Mouse (Mus musculus): ENCODE measurements around the gene Abcg4.

Gene Abcg4

GRCm38 (mm10) chr9:44286256-44286850, 2.1 kb downstream of the Abcg4 start:
- CTCF ChIA-PET: interaction anchor here (0.7 kb wide), 1 partner anchor 141 kb away, joined by 8 read pairs; no protein-coding TSS in a partner anchor

GRCm38 (mm10) chr9:44283183-44283582, 5.2 kb downstream of the Abcg4 start:
- CTCF ChIA-PET: interaction anchor here (0.9 kb wide), 1 partner anchor 183 kb away, joined by 10 read pairs; no protein-coding TSS in a partner anchor

DNA sequence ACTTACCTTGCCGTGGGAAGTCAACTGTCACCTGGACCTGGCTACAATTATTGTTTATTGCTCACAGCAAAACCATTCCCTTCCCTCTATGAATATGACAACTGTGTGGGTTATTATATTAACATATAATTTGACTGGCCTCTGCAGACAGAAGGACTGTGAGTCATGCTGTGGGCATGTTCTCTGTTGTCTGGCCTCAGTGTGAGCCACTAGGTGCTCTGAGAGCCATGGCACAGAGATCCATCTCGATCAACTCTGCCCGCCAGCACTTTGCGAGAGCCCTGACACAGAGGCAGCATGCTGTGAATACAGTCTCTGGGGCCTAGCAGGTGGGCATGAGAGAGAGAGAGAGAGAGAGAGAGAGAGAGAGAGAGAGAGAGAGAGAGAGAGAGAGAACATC, 18.4 kb downstream of the Abcg4 start:
- CTCF ChIA-PET: no interaction called here

GRCm38 (mm10) chr9:44269077-44269476, 19.3 kb downstream of the Abcg4 start:
- CTCF ChIA-PET: no interaction called here

DNA sequence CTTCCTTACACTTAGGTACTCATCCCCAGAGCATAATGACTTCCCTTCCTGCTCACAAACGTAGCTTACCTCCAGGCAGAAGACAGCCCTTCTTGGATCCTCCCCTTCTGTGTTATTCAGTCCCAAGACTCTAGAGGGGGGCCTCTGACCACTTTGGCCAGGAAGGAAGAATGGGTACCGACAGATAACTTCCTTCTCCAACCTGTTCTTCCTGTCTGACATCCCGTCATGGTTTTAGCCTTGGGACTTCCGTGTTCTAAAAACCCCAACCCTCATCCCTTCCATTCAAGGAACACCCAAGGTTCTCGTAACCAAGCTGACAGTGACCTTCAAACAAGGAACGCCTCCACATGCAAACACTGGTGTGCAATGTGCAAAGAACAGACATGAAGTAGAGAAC, 20.0 kb downstream of the Abcg4 start, which contains the start of gene Nlrx1:
Gene Nlrx1 (minus strand): TSS at position 168 of the 400 bp plus-strand sequence.
- CTCF ChIA-PET: interaction anchor here (0.5 to 1.0 kb wide), 2 partner anchors 17 to 83 kb away, joined by 3 to 5 read pairs; no protein-coding TSS in a partner anchor

DNA sequence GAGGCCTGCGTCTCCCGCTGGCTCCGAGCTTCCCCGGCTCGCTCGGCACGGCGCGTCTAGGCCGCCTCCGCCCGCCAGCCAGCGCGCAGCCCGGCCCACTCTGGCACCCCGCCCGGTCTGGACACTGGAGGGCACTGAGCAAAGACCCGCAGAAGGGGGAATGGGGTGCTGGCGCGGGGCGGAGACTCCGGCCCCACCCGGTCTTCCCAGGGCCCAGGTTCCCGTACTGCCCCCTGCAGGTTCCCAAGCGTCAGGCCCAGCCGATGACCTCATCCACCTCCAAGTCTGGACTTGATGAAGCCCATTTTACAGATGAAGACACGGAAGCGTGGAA, 20.4 kb downstream of the Abcg4 start:
- CTCF ChIA-PET: interaction anchor here (1.0 kb wide), 1 partner anchor 83 kb away, joined by 3 read pairs; no protein-coding TSS in a partner anchor

GRCm38 (mm10) chr9:44267319-44268026, 20.9 kb downstream of the Abcg4 start:
- CTCF ChIA-PET: interaction anchor here (0.5 to 1.0 kb wide), 2 partner anchors 49 to 83 kb away, joined by 3 to 4 read pairs; no protein-coding TSS in a partner anchor

DNA sequence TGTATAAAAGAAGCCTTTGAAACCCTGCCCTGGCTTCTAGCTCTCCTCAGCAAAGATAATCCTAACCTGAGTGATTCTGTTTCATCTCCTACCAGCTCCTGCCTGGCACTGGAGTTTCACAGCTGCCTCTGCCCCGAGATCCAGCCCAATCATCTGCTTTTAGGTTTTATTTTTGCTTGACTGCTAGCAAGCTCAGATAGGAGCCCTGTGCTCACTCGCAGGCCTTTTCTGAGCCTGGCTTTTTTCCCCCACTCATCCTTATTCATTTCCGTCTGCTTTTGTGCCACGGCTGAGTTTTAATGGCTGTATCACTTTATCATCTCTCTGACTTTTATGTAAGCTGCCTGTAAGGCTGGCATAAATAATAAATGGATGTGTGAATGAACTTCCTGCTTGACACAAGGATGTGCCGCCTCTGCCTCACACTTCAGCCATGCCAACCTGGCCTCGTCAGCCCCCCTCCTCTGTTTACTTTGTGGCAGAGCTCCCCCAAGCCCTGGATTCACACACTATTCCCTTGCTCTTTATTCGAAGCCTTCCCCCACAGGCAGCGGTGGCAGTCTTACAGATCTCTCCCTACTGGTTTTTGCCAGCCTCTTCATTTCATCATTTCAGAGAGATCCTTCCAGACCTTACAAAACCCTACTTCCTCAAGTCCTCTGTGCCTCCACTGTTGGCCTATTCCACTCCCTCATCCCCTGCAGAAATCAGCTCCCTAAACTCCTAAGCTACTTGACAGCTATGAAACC, 21.8 kb downstream of the Abcg4 start:
- CTCF ChIA-PET: no interaction called here

DNA sequence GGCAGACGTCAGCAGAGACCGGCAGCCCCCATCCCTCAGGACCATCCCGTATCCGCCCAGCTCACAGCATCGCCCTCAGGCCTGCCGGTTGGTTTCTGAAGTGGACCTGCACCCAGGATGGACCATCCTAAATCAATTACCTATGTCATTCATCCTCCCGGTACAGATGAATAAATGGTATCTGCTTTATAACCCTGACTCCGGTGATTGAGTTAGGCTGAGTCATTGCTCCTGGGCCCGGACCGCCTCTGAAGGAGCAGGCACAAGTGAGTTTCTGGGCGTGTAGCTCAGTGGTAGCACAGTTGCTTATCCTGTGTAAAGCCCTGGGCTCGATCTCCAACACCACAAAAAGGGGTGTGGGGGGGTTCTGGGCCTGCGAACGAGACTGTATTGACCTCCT, 27.0 kb downstream of the Abcg4 start:
- CTCF ChIA-PET: no interaction called here

DNA sequence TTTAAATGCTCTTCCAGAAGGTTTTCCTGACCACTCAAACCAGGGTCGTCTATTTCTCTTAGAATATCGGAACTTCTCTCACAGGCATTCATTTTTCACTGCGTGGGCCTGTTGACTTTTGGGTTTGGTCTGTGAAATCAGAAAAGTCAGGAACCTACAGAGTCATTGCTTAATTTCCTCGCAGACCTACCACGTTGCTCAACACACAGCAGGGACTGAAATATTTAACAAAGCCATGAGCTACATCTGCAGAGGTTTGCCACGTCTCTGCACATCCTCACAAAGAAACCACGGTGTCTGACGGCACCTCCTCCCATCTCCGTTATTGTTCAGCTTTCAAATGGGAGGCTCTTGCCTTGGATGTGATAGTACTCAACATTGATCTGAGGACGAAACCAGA, 29.4 kb downstream of the Abcg4 start:
- CTCF ChIA-PET: no interaction called here

DNA sequence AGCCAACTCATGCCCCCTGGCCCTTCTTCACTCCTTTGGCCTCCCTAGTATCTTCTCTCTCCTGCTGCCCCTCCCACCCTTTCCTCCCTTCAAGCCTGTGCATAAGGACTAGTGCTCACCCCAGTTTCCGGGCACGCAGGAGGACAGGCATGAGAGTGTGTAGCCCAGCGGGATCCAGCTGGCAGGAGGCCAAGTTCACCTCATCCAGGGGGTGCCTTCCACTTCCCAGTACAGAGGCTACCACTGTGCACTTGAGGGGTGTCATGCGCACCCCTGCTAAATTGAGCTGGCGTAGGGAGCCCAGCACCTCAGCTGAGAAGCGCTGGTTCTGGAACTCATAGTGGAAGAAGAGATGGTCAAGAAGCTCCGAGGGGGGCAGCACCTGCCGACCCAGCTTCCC, 32.2 kb downstream of the Abcg4 start:
- CTCF ChIA-PET: interaction anchor here (0.6 kb wide), 1 partner anchor 1015 kb away, joined by 3 read pairs; no protein-coding TSS in a partner anchor

GRCm38 (mm10) chr9:44255136-44255521, 33.3 kb downstream of the Abcg4 start:
- CTCF ChIA-PET: no interaction called here

GRCm38 (mm10) chr9:44254508-44255135, 33.8 kb downstream of the Abcg4 start:
- CTCF ChIA-PET: no interaction called here

- CTCF ChIA-PET: interaction anchor here (0.6 kb wide), 1 partner anchor 67 kb away, joined by 5 read pairs; no protein-coding TSS in a partner anchor
Measured at GRCm38 (mm10) chr9:44253441-44253840, 35.0 kb downstream of the Abcg4 start.

DNA sequence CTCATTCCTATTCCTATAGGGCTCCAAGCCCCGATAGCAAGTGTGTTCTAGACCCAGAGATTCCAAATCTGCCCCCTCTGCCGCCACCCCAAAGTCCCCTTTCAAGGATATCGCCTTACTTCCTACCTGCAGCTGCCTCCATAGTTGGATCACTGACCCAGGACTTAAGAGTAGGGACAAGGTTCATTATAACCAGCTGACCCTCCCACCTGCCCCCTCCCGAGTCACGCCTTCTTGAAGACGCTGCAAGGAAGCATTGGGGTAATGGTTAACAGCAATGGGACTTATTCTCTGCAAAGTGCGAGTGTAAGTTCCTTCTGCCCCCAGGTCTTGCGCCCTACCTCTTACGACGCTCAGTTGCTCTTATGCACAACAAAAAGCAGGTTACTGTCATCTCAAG, 37.1 kb downstream of the Abcg4 start, which contains the start of gene Pdzd3:
Gene Pdzd3 (minus strand): TSS at position 158 of the 400 bp plus-strand sequence.
- CTCF ChIA-PET: interaction anchor here (0.8 kb wide), 1 partner anchor 17 kb away, joined by 5 read pairs; the partner anchor contains the start of gene Nlrx1

- CTCF ChIA-PET: interaction anchor here (0.7 kb wide), 1 partner anchor 266 kb away, joined by 3 read pairs; no protein-coding TSS in a partner anchor
Measured at GRCm38 (mm10) chr9:44250445-44250844, 38.0 kb downstream of the Abcg4 start.

GRCm38 (mm10) chr9:44249181-44250146, 39.0 kb downstream of the Abcg4 start:
- CTCF ChIA-PET: interaction anchor here (0.7 kb wide), 1 partner anchor 55 kb away, joined by 3 read pairs; no protein-coding TSS in a partner anchor

DNA sequence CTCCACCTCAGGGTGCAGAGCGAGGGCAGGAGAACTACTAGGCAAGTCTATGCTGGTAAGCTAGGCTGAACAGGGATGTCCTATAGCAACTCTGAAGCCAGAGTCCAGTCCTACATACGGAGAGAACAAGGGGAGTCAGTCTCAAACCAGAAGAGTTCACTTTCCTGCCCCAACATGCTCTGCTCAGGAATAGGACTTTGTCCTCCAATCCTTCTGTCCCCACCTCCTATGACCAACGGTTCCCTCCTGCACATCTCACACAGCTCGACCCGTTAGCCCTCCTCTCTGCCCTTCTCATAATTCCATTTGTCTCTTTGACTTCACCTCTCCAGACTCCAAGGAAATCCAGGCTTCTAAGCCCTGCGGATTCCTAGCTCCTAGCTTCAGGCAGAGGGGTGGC, 40.5 kb downstream of the Abcg4 start:
- CTCF ChIA-PET: interaction anchor here (0.6 kb wide), 1 partner anchor 11 kb away, joined by 5 read pairs; no protein-coding TSS in a partner anchor

DNA sequence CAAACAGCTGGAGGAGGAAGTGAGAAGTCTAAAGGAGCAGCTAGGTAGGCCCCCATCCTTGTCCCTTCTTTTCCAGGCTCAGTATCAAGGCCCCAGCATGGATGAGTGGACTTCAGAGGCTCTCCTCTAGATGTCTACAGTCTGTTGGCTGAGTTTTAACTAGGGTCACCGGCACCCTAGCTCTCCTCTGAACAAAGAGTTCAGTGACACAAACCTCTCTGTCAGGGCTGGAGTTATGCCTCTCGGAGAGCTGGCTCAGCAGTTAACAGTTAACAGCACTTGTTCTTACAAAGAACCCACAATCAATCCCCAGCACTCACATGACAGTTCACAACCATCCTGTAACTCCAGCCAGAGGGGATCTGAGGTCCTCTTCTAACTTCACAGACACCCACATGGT, 44.8 kb downstream of the Abcg4 start:
- CTCF ChIA-PET: interaction anchor here (0.5 kb wide), 2 partner anchors 9 to 28 kb away, joined by 4 read pairs; no protein-coding TSS in a partner anchor

DNA sequence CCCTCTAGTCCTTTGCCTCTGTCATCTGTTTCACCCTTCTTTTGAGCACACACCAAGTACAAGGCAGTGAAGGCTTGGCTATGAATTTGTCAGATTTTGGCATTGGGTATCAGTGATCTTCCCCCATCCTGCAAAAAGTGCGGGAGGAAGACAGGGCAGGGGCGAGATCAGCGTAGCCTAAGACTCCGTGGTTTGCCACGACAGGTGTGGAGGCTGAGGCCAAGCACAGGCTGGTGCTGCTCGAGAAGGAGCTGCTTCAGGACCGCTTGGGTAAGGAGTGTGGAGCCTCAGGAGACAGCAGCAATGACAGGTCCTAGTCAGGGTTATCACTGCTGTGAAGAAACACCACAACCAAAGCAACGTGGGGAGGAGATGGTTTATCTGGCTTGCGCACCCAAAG, 47.0 kb downstream of the Abcg4 start:
- CTCF ChIA-PET: no interaction called here

Measured in spleen, embryonic (tissue).